ENCODE assay signal across 8 mouse cellular contexts in genomic region chr5:4834819-4835480, GRCm38 (mm10).
DNase-seq lines count a peak whose midpoint lies in the region; ATAC-seq and TF ChIP-seq lines count a peak whose summit lies in the region.
"Had no signal": no experiment of that assay in that cellular context is flagged by ENCODE, and none has a peak within 500 bp of the region (broad histone marks: within the 10 kb centered on the region; RNA-seq: fewer than 3 reads in every experiment).

No protein-coding gene starts in this region.

- H3K4me3 ChIP-seq in forebrain, embryonic 16.5 days (replicated peaks; ENCODE audit: low read length): no peak overlapping the region
- no peak overlapping the region for H3K4me3 ChIP-seq in kidney, postnatal 0 days (replicated peaks; ENCODE audit: low read depth, low read length)
- H3K4me3 ChIP-seq in midbrain, embryonic 16.5 days (ENCODE audit: low read depth, low read length): no peak overlapping the region

- ATAC-seq in forebrain, embryonic 16.5 days: peak; percentile 76
- no peak; the same call in 1 of the 2 replicates for ATAC-seq in kidney, postnatal 0 days (replicated peaks; ENCODE audit: low FRiP score, low read depth)
- ATAC-seq in midbrain, embryonic 16.5 days: peak; percentile 59
- no peak for ATAC-seq in erythroid progenitor cell, adult 5-6 weeks (replicated peaks; ENCODE audit: low FRiP score, poor library complexity, severe bottlenecking)

- no peak overlapping the region for H3K9ac ChIP-seq in forebrain, embryonic 16.5 days (replicated peaks; ENCODE audit: low read depth, low read length)
- no peak overlapping the region for H3K9ac ChIP-seq in kidney, postnatal 0 days (ENCODE audit: low read depth, low read length)
- H3K9ac ChIP-seq in midbrain, embryonic 16.5 days (ENCODE audit: low read depth, low read length): no peak overlapping the region

- DNase-seq in embryo, embryonic 11.5 days (ENCODE audit: low read depth, low spot score): peak; percentile 67
- peak; percentile 65 for DNase-seq in kidney, postnatal 0 days (ENCODE audit: low spot score)
- DNase-seq in layer of hippocampus, postnatal 14 days (ENCODE audit: low spot score in 2 of 2): no peak
- DNase-seq in layer of hippocampus, adult 18-20 months (ENCODE audit: low spot score in 2 of 2): no peak
- DNase-seq: thymus, postnatal 14 days had no signal

- H3K9me3 ChIP-seq in forebrain, embryonic 16.5 days (ENCODE audit: control insufficient read depth, low read length): no peaks in the 10 kb centered on the region
- no peaks in the 10 kb centered on the region for H3K9me3 ChIP-seq in kidney, postnatal 0 days (replicated peaks; ENCODE audit: low read length)
- H3K9me3 ChIP-seq in midbrain, embryonic 16.5 days (replicated peaks; ENCODE audit: control insufficient read depth, low read length, poor library complexity, severe bottlenecking): no peaks in the 10 kb centered on the region

- TF ChIP-seq CTCF in kidney, postnatal 0 days (IDR thresholded peaks at IDR 0.05; ENCODE audit: low read depth): no peak

- no peak overlapping the region for H3K4me2 ChIP-seq in forebrain, embryonic 16.5 days (ENCODE audit: low read length)
- H3K4me2 ChIP-seq in kidney, postnatal 0 days (ENCODE audit: low read length): no peak overlapping the region
- no peak overlapping the region for H3K4me2 ChIP-seq in midbrain, embryonic 16.5 days (ENCODE audit: low read length)

- no peaks in the 10 kb centered on the region for H3K27me3 ChIP-seq in forebrain, embryonic 16.5 days (replicated peaks; ENCODE audit: control insufficient read depth, insufficient read depth, low read length)
- no peaks in the 10 kb centered on the region for H3K27me3 ChIP-seq in kidney, postnatal 0 days (ENCODE audit: insufficient read depth, low read length)
- no peaks in the 10 kb centered on the region for H3K27me3 ChIP-seq in midbrain, embryonic 16.5 days (ENCODE audit: control insufficient read depth, insufficient read depth, low read depth, low read length)

- WGBS in forebrain, embryonic 16.5 days: 19% methylated on average over 13 of the region's 13 CpGs
- WGBS in kidney, postnatal 0 days: 14% methylated on average over 13 of the region's 13 CpGs
- 9% methylated on average over 13 of the region's 13 CpGs for WGBS in midbrain, embryonic 16.5 days

- no peak overlapping the region for H3K27ac ChIP-seq in forebrain, embryonic 16.5 days (ENCODE audit: low read length)
- no peak overlapping the region for H3K27ac ChIP-seq in kidney, postnatal 0 days
- H3K27ac ChIP-seq in midbrain, embryonic 16.5 days (ENCODE audit: low read length): peak overlapping the region; percentile 1

- no peaks in the 10 kb centered on the region for H3K36me3 ChIP-seq in forebrain, embryonic 16.5 days (ENCODE audit: control insufficient read depth, insufficient read depth)
- H3K36me3 ChIP-seq in kidney, postnatal 0 days (ENCODE audit: insufficient read depth, low read length): no peaks in the 10 kb centered on the region
- H3K36me3 ChIP-seq in midbrain, embryonic 16.5 days (ENCODE audit: control insufficient read depth, insufficient read depth, low read length): no peaks in the 10 kb centered on the region

- H3K4me1 ChIP-seq in forebrain, embryonic 16.5 days (replicated peaks; ENCODE audit: control insufficient read depth, insufficient read depth, low read length): peaks cover 14% of the 10 kb centered on the region
- H3K4me1 ChIP-seq in kidney, postnatal 0 days (replicated peaks; ENCODE audit: insufficient read depth, low read length): 0 out of 2 replicates have a peak, but pooled peaks cover 4% of the 10 kb centered on the region
- H3K4me1 ChIP-seq in midbrain, embryonic 16.5 days (ENCODE audit: control insufficient read depth, insufficient read depth, low read length): peaks cover 17% of the 10 kb centered on the region

Comparison
In these comparisons a context has a peak if more than half of its experiments do, and no peak if none do; other contexts are left out.
1. DNase-seq: peak in embryo, embryonic 11.5 days (single experiment) and kidney, postnatal 0 days (single experiment); none in layer of hippocampus, postnatal 14 days (0 of 2) and layer of hippocampus, adult 18-20 months (0 of 2).
2. ATAC-seq: peak in forebrain, embryonic 16.5 days (single experiment) and midbrain, embryonic 16.5 days (single experiment); none in kidney, postnatal 0 days (single experiment) and erythroid progenitor cell, adult 5-6 weeks (single experiment).